Mouse (Mus musculus) ES-Bruce4 (cell line): ENCODE measurements around the gene Ptges3. TPM values are rescaled to one million over a fixed set of nuclear protein-coding genes. Genes with fewer than 3 reads are reported as not detected.
A peak's percentile ranks its signal among the peaks of the same experiment; 100 is the strongest.
"Not testable (repeated sequence)": the region's sequence is repeated elsewhere in the genome, so short reads cannot be mapped to it uniquely, and the experiment has no call there.

Experiments
- H3K27ac ChIP-seq: 2 replicates; pipeline ENCODE4 v1.5.1; 2012; ENCODE audit warnings: low read length, inconsistent platforms; ENCODE audit not compliant: insufficient read depth
- H3K27me3 ChIP-seq: 2 replicates; pipeline ENCODE4 v1.6.1; 2012; ENCODE audit warnings: mild to moderate bottlenecking, low read length, inconsistent platforms; ENCODE audit not compliant: control insufficient read depth, poor library complexity, insufficient read depth, severe bottlenecking
- H3K36me3 ChIP-seq: 2 replicates; pipeline ENCODE4 v1.6.1; 2012; ENCODE audit warnings: inconsistent platforms, mild to moderate bottlenecking, low read length, moderate library complexity; ENCODE audit not compliant: control insufficient read depth, poor library complexity, insufficient read depth, severe bottlenecking
- H3K4me1 ChIP-seq: one replicate; pipeline ENCODE4 v1.8.1; 2011; ENCODE audit warnings: low read length; ENCODE audit not compliant: control insufficient read depth, insufficient read depth
- H3K4me3 ChIP-seq: 2 replicates; pipeline ENCODE4 v1.5.1; 2011; ENCODE audit warnings: low read depth, mild to moderate bottlenecking, low read length
- H3K9ac ChIP-seq: 2 replicates; pipeline ENCODE4 v1.6.1; 2012; ENCODE audit warnings: low read depth, mild to moderate bottlenecking, inconsistent platforms; ENCODE audit not compliant: poor library complexity, severe bottlenecking
- H3K9me3 ChIP-seq: replicated peaks from 2 replicates; pipeline ENCODE4 v1.6.1; 2012; ENCODE audit warnings: mild to moderate bottlenecking, low read length, inconsistent platforms; ENCODE audit not compliant: control insufficient read depth, poor library complexity, insufficient read depth, severe bottlenecking
- CTCF ChIP-seq: IDR thresholded peaks from one replicate; pipeline ENCODE4 v1.8.1; 2011; ENCODE audit warnings: low read depth, low read length
- EP300 ChIP-seq: IDR thresholded peaks from 2 replicates; pipeline ENCODE4 v1.6.1; 2011; ENCODE audit warnings: low read depth, low read length; ENCODE audit not compliant: insufficient read depth
- POLR2A ChIP-seq: IDR thresholded peaks from one replicate; pipeline ENCODE4 v1.8.1; 2011; ENCODE audit warnings: low read length; ENCODE audit not compliant: insufficient read depth
- polyA plus RNA-seq: library from polyadenylated mRNA; stranded (reverse); fragments of >200 nt; gene quantifications from 2 replicates; pipeline ENCODE4 v1.2.4, GENCODE M21; 2011; ENCODE audit warnings: low read depth; ENCODE audit not compliant: missing spikeins, insufficient read depth, insufficient read length

Gene Ptges3
- polyA plus RNA-seq, 1 experiment: 788 TPM

GRCm38 (mm10) chr10:128081807-128082476 lies 23.2 kb downstream of the Ptges3 start:
- H3K9ac ChIP-seq: peak overlapping the region; percentile 55; the same call in 1 of the 2 replicates
- no peak overlapping the region for H3K4me3 ChIP-seq
- no peaks in the 10 kb centered on the region for H3K9me3 ChIP-seq
- H3K36me3 ChIP-seq: peaks cover 37% of the 10 kb centered on the region
- no peaks in the 10 kb centered on the region for H3K27me3 ChIP-seq
- H3K27ac ChIP-seq: no peak overlapping the region
- no peaks in the 10 kb centered on the region for H3K4me1 ChIP-seq
- TF ChIP-seq POLR2A (no peak), EP300 (no peak), CTCF (no peak)

GRCm38 (mm10) chr10:128082477-128082808 lies 23.7 kb downstream of the Ptges3 start:
- no peak overlapping the region for H3K27ac ChIP-seq

GRCm38 (mm10) chr10:128082880-128083421 lies 24.2 kb downstream of the Ptges3 start, which contains the start of gene Atp5b:
Gene Atp5b, plus strand, starts transcription at chr10:128083273.
- Histone ChIP-seq H3K27ac (peak within 1 kb of the TSS; percentile 9; the same call in 1 of the 2 replicates), H3K36me3 (peaks cover 42% of the 10 kb centered on the region), H3K9me3 (no peaks in the 10 kb centered on the region), H3K4me1 (no peaks in the 10 kb centered on the region), H3K4me3 (peak within 1 kb of the TSS; percentile 99), H3K9ac (peak within 1 kb of the TSS; percentile 87), H3K27me3 (no peaks in the 10 kb centered on the region)
- TF ChIP-seq POLR2A (peak; percentile 79), CTCF (no peak), EP300 (no peak)

More at GRCm38 (mm10) chr10:128082477-128082808, 23.7 kb downstream of the Ptges3 start:
- H3K27me3 ChIP-seq: no peaks in the 10 kb centered on the region
- H3K4me3 ChIP-seq: peak overlapping the region; percentile 68
- peaks cover 37% of the 10 kb centered on the region for H3K36me3 ChIP-seq
- no peaks in the 10 kb centered on the region for H3K4me1 ChIP-seq
- TF ChIP-seq POLR2A: no peak
- TF ChIP-seq CTCF: no peak
- no peak for TF ChIP-seq EP300
- peak overlapping the region; percentile 55; the same call in 1 of the 2 replicates for H3K9ac ChIP-seq
- H3K9me3 ChIP-seq: no peaks in the 10 kb centered on the region

GRCm38 (mm10) chr10:128083688-128084087 lies 24.9 kb downstream of the Ptges3 start:
- peak overlapping the region; percentile 9; the same call in 1 of the 2 replicates for H3K27ac ChIP-seq
- H3K9ac ChIP-seq: peak overlapping the region; percentile 87
- H3K36me3 ChIP-seq: peaks cover 46% of the 10 kb centered on the region
- TF ChIP-seq EP300 (no peak), CTCF (no peak), POLR2A (no peak)
- H3K4me1 ChIP-seq: no peaks in the 10 kb centered on the region
- no peaks in the 10 kb centered on the region for H3K9me3 ChIP-seq
- no peaks in the 10 kb centered on the region for H3K27me3 ChIP-seq
- H3K4me3 ChIP-seq: peak overlapping the region; percentile 99

GRCm38 (mm10) chr10:128084160-128084559 lies 25.4 kb downstream of the Ptges3 start:
- TF ChIP-seq CTCF (no peak), EP300 (no peak), POLR2A (no peak)
- H3K27me3 ChIP-seq: no peaks in the 10 kb centered on the region
- H3K27ac ChIP-seq: 0 out of 2 replicates have a peak overlapping the region, but pooled peaks have one; percentile 9
- H3K4me1 ChIP-seq: no peaks in the 10 kb centered on the region
- H3K4me3 ChIP-seq: peak overlapping the region; percentile 99
- H3K9me3 ChIP-seq: no peaks in the 10 kb centered on the region
- peaks cover 51% of the 10 kb centered on the region for H3K36me3 ChIP-seq
- peak overlapping the region; percentile 87 for H3K9ac ChIP-seq

GRCm38 (mm10) chr10:128086391-128086790 lies 27.6 kb downstream of the Ptges3 start:
- no peaks in the 10 kb centered on the region for H3K4me1 ChIP-seq
- H3K27ac ChIP-seq: no peak overlapping the region
- H3K36me3 ChIP-seq: peaks cover 65% of the 10 kb centered on the region
- no peak for TF ChIP-seq POLR2A
- TF ChIP-seq CTCF: peak; percentile 51
- no peak overlapping the region for H3K9ac ChIP-seq
- no peaks in the 10 kb centered on the region for H3K27me3 ChIP-seq
- H3K9me3 ChIP-seq: no peaks in the 10 kb centered on the region
- H3K4me3 ChIP-seq: no peak overlapping the region

- H3K27ac ChIP-seq, H3K4me1 ChIP-seq, H3K9me3 ChIP-seq, H3K4me3 ChIP-seq, H3K9ac ChIP-seq, H3K27me3 ChIP-seq: not testable (repeated sequence)
- peaks cover 65% of the 10 kb centered on the region for H3K36me3 ChIP-seq
These were observed 28.5 kb downstream of the Ptges3 start for GRCm38 (mm10) chr10:128087216-128087615.
